Mouse (Mus musculus): ENCODE measurements around the gene Jpt2. TPM values are rescaled to one million over a fixed set of nuclear protein-coding genes. Genes with fewer than 3 reads are reported as not detected.

Gene Jpt2
- polyA plus RNA-seq, 1 experiment: 62.9 TPM

DNA sequence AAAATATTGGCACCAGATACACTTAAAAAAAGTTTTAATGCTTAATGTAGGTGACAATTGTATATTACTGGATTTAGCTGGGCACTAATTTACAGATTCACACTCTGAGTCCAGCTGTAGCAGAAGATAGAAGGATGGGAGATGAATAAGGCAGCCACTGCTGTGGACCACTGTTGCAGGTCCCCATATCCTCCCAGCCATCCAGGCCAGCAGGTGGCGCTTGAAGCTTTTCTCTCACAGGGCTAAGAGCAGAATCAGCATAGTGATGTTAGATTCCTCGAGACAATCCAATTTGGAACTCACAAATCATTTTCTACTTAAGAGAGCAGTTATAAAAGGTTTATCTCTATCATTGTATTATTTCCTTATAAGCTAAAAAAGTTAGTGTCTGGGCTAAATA lies 18.0 kb downstream of the Jpt2 start:
- TF ChIP-seq CTCF (IDR thresholded peaks at IDR 0.05; ENCODE audit: borderline replicate concordance, extremely low read depth, insufficient read depth, insufficient read length): peak; percentile 55; the same call in 1 of the 2 replicates
- peak; percentile 19 for DNase-seq (ENCODE audit: low read depth)

DNA sequence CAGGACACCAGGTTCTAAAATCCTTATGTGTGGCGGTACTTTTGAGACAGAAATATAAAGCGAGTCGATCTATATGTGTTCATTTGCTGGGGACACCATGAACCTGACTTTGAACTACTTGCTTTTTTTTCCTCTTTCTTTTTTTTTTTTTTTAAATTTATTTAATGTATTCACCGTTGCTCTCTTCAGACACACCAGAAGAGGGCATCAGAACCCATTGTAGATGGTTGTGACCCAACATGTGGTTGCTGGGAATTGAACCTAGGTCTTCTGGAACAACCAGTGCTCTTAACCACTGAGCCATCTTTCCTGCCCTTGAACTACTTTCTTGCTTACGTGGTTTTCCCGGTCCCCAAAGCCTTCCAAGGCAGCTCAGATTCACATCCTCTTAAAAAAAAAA lies 23.2 kb downstream of the Jpt2 start:
- no peak for DNase-seq (ENCODE audit: low read depth)
- TF ChIP-seq POLR2A (IDR thresholded peaks at IDR 0.05; ENCODE audit: borderline replicate concordance, extremely low read depth, insufficient read depth, insufficient read length, poor library complexity, severe bottlenecking) (no peak), CTCF (IDR thresholded peaks at IDR 0.05; ENCODE audit: borderline replicate concordance, extremely low read depth, insufficient read depth, insufficient read length) (peak; percentile 11; the same call in 1 of the 2 replicates)

DNA sequence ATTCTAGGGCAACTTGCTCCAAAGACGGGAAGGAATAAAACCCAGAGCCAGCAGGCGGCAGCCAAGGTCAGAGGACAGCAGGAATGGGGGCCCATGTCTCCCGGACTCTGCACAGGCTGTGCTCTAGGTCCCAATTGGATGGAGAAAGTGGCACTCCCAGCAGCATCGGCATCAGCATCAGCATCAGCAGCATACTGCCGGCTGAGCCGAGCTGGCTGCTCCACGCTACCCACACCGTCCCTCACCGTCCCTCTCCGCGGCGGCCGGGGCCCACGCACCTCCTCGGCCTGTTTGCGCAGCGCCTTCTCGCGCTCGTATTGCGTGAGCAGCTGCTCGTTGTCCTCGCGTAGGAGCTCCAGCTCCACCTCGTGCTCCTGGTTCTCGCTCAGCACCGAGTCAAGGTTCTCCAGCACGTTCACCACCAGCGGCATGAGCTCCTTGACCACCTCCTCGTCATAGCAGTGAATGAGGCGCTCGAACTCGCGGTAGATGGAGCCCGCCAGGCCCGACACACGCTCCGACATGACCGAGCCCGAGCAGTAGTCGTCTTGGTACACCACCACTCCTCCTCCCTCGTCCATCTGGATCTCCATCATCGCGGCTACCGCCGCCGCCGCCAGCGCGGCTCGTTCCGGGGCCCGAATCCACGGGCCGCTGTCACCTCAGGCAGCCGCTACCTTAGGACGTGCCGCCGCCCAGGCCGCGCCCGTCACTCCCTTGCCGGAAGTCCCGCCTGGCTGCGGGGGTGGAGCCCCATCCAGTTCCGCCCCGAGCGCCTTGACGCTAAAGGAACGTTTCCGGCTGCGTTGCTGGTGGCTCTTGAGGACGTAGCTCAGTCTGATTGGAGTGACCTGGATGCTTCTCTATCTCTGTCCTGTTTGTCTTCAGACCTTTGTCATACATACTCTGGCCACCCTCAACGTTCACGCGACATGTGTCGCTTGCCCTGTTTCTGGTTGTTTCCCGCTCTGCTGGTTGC lies 23.9 kb downstream of the Jpt2 start, which contains the start of gene Mapk8ip3:
TSS of gene Mapk8ip3 (minus strand) at position 719 of the 979 bp plus-strand sequence.
- TF ChIP-seq CTCF (IDR thresholded peaks at IDR 0.05; ENCODE audit: borderline replicate concordance, extremely low read depth, insufficient read depth, insufficient read length) (peak; percentile 7; the same call in 1 of the 2 replicates), POLR2A (IDR thresholded peaks at IDR 0.05; ENCODE audit: borderline replicate concordance, extremely low read depth, insufficient read depth, insufficient read length, poor library complexity, severe bottlenecking) (peak; percentile 91)
- DNase-seq (ENCODE audit: low read depth): peak; percentile 98

DNA sequence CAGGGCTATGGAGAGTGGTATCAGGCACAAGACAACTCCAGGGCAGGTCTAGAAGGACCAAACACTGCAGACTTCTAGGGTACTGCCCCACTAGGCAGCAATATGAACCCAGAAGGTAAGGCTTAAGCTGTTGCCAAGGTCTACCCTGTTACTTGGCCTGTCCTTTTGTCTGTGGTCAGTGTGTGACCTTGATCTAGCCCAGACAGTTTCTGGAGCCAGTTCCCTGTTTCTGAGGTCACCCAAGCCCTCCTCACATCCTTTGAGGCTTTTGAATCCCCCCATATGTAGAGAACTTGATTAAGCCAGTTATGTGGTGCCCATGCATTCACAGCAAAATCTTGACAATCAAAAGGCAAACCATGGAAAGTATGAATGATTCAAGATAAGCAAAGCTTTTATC lies 24.8 kb downstream of the Jpt2 start:
- no peak for DNase-seq (ENCODE audit: low read depth)
- TF ChIP-seq CTCF (IDR thresholded peaks at IDR 0.05; ENCODE audit: borderline replicate concordance, extremely low read depth, insufficient read depth, insufficient read length): no peak
- TF ChIP-seq POLR2A (IDR thresholded peaks at IDR 0.05; ENCODE audit: borderline replicate concordance, extremely low read depth, insufficient read depth, insufficient read length, poor library complexity, severe bottlenecking): no peak

DNA sequence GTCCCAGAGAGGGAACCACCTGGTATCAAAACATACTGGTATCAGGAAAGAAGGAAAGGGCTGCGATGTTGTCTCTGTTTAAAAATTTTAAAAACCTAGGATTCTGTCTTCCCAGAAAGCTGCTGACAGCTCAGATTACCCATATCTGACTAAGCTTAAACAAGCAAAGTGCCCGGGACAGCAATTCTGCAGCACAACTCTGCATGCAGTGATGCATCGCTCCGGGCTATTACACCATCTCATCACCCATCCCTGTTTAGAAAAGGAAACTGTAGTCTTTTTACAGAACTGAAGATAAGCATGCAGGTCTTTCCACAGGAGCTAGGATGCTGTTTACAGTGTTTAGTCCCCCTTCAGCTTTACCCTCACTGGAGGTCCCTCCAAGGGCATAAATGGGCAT lies 25.6 kb downstream of the Jpt2 start:
- TF ChIP-seq CTCF (IDR thresholded peaks at IDR 0.05; ENCODE audit: borderline replicate concordance, extremely low read depth, insufficient read depth, insufficient read length): no peak
- TF ChIP-seq POLR2A (IDR thresholded peaks at IDR 0.05; ENCODE audit: borderline replicate concordance, extremely low read depth, insufficient read depth, insufficient read length, poor library complexity, severe bottlenecking): no peak
- DNase-seq (ENCODE audit: low read depth): no peak

DNA sequence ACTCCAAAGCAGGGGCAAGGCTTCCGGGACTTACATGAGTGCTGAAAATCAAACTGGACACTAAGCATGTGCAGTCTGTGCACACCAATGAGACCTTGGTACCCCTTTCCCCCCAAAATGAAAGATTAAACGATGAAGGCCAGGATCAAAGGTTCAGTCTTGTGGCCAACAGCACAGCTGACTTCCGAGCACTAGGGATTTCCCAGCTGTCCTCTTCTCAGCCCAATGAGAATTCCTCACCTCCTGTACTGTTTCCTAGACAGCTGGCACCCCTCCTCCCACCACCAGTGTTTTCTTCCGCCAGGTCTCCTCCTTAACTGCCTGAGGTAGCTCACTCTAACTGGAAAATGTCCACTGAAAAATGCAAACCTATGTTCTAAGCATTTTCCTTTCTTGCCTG lies 27.3 kb downstream of the Jpt2 start:
- DNase-seq (ENCODE audit: low read depth): no peak
- no peak for TF ChIP-seq CTCF (IDR thresholded peaks at IDR 0.05; ENCODE audit: borderline replicate concordance, extremely low read depth, insufficient read depth, insufficient read length)

DNA sequence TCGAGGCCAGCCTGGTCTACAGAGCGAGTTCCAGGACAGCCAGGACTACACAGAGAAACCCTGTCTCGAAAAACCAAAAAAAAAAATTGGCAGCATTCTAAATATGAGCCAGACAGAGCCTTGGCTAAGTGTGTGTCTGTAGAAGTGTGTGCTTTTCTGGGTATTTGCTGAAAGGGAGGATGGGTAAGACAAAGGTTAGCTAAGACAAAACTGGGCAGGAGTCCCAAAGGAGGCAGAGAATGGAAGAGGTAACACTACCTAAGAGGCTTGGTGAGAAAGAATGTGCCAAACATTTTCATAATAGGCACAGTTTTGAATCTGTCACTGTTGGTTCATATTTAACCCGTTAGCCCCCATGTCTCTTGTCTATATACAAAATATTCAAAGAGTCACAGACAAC lies 28.1 kb downstream of the Jpt2 start:
- DNase-seq (ENCODE audit: low read depth): no peak
- TF ChIP-seq CTCF (IDR thresholded peaks at IDR 0.05; ENCODE audit: borderline replicate concordance, extremely low read depth, insufficient read depth, insufficient read length) (no peak), POLR2A (IDR thresholded peaks at IDR 0.05; ENCODE audit: borderline replicate concordance, extremely low read depth, insufficient read depth, insufficient read length, poor library complexity, severe bottlenecking) (no peak)

DNA sequence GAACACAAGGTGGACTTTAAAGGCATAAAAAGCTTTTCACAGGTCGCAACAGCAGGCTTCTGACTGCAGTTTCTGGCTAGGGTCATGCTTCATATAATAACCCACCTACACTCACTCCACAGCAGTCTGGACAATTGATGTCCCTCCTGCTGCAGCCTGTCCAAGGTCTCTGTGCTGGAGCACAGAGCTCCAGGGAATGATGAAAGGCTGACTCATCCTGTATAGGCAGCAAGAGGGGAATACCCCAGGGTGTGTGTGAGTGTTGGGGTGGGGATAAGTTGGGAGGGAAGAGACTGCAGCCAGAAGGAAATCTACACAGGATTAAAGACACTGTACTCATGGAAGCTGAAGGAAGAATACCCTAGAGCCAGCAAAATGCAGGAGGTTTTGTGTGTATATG lies 31.0 kb downstream of the Jpt2 start:
- TF ChIP-seq CTCF (IDR thresholded peaks at IDR 0.05; ENCODE audit: borderline replicate concordance, extremely low read depth, insufficient read depth, insufficient read length) (no peak), POLR2A (IDR thresholded peaks at IDR 0.05; ENCODE audit: borderline replicate concordance, extremely low read depth, insufficient read depth, insufficient read length, poor library complexity, severe bottlenecking) (no peak)
- no peak for DNase-seq (ENCODE audit: low read depth)

DNA sequence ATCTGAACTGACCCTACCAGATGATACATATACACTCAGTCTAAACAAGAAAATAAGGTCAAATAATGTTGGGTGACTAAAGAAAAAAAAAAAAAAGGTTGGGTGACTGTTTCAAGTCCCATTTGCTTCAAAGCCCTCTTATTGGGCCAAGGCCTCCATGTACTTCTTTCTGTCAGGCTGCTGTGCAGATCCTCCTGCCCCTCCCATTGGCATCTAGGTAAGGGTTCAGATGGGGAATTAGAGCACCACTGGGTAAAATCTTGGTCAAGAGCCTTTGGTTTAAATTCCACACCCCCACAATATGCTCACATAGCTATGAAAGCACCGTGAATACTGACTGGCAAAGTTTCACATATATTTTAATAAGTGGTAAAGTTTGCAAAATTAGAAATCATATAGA lies 37.2 kb downstream of the Jpt2 start:
- TF ChIP-seq CTCF (IDR thresholded peaks at IDR 0.05; ENCODE audit: borderline replicate concordance, extremely low read depth, insufficient read depth, insufficient read length) (no peak), POLR2A (IDR thresholded peaks at IDR 0.05; ENCODE audit: borderline replicate concordance, extremely low read depth, insufficient read depth, insufficient read length, poor library complexity, severe bottlenecking) (no peak)
- no peak for DNase-seq (ENCODE audit: low read depth)

DNA sequence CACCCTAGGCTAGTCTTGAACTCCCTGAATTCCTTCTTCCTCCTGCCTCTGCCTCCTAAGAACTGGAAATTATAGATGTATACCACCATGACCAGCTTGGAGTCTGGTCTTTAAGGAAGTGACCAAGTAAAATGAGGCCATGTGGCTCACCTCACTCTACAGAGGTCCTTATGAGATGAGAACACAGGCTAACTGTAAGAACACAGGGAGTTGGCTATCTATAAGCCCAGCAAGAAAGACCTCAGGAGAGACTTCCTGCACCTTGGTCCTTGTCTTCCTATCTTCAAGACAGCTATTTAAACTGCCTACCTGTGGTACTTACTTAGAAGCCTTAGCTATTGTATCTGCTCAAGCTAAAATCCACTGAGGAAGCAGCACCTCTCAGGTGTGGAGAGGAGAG lies 46.5 kb downstream of the Jpt2 start:
- TF ChIP-seq CTCF (IDR thresholded peaks at IDR 0.05; ENCODE audit: borderline replicate concordance, extremely low read depth, insufficient read depth, insufficient read length): no peak
- no peak for DNase-seq (ENCODE audit: low read depth)

DNA sequence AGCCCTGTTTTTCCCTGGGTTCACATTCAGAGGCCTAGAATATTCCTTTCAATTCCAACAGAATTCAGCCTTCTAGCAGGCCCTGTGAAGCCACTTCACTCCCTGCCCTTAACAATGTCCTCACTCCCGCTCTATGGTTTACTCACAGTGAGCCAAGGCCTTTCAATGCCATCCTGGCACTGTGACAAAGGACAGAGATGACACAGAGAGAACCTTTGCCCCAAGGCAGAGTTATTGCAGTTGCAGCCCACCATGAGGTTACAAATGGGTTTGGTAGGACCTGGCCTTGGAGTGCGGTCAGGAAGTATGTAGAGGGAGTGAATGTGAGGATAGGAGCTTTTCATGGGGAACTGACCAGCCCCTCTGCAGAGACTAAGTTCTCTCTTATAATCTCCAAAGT lies 52.9 kb downstream of the Jpt2 start:
- TF ChIP-seq POLR2A (IDR thresholded peaks at IDR 0.05; ENCODE audit: borderline replicate concordance, extremely low read depth, insufficient read depth, insufficient read length, poor library complexity, severe bottlenecking) (no peak), CTCF (IDR thresholded peaks at IDR 0.05; ENCODE audit: borderline replicate concordance, extremely low read depth, insufficient read depth, insufficient read length) (no peak)
- no peak for DNase-seq (ENCODE audit: low read depth)

DNA sequence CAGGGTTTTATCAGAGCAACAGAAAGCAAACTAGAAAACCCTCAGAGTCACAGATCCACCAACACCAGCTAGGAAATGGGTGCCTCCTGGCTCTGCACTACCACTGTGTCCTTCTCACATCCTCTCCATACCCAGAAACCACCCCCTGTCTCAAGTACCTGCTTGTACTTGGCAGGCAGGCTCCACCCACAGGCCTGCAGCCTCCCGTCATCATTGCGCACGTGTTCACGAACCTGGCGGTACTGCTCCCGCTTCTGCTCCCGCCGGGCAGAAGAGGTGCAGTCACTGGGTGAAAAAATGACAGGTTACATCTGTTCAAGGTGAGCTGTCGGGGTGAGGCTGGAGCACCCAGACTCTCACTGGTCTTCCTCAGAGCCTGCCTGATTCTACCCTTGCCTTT lies 56.7 kb downstream of the Jpt2 start:
- TF ChIP-seq CTCF (IDR thresholded peaks at IDR 0.05; ENCODE audit: borderline replicate concordance, extremely low read depth, insufficient read depth, insufficient read length) (no peak), POLR2A (IDR thresholded peaks at IDR 0.05; ENCODE audit: borderline replicate concordance, extremely low read depth, insufficient read depth, insufficient read length, poor library complexity, severe bottlenecking) (no peak)
- DNase-seq (ENCODE audit: low read depth): no peak

Data from brain, embryonic 14.5 days (tissue).